Mouse (Mus musculus) forebrain, embryonic 10.5 days (tissue): ENCODE measurements at regions not wholly inside any gene's neighbourhood (a gene's known extent, or its start where the extent isn't known, plus 50 kb on each side); places are given as distances from the start of the nearest gene placed in this dataset.

Source experiments
- DNase-seq: peaks from one replicate; pipeline ENCODE4 v3.0.0-alpha.2; 2017; ENCODE audit warnings: low spot score; ENCODE audit errors: extremely low spot score
- H3K27ac ChIP-seq: fragments of 300-500 bp; sonication (generic); 2 replicates; pipeline ENCODE4 v1.5.1; 2016; ENCODE audit warnings: mild to moderate bottlenecking
- H3K27me3 ChIP-seq: fragments of 300-500 bp; sonication (generic); 2 replicates; pipeline ENCODE4 v1.6.1; 2016; ENCODE audit warnings: mild to moderate bottlenecking; ENCODE audit not compliant: poor library complexity, severe bottlenecking
- H3K36me3 ChIP-seq: fragments of 300-500 bp; sonication (generic); replicated peaks from 2 replicates; pipeline ENCODE4 v1.6.1; 2016; ENCODE audit warnings: mild to moderate bottlenecking, moderate library complexity
- H3K4me1 ChIP-seq: fragments of 300-500 bp; sonication (generic); 2 replicates; pipeline ENCODE4 v1.6.1; 2016
- H3K4me3 ChIP-seq: fragments of 300-500 bp; sonication (generic); 2 replicates; pipeline ENCODE4 v1.5.1; 2016; ENCODE audit warnings: mild to moderate bottlenecking, moderate library complexity
- H3K9me3 ChIP-seq: fragments of 300-500 bp; sonication (generic); 2 replicates; pipeline ENCODE4 v1.6.1; 2016; ENCODE audit warnings: mild to moderate bottlenecking, moderate library complexity
- WGBS: fragments of 180-500 bp; shearing (Covaris S2); methylation state at CpG from one replicate; pipeline ENCODE4 v1.1.7; 2016; 5-methylcytosine and 5-hydroxymethylcytosine counted together

DNA sequence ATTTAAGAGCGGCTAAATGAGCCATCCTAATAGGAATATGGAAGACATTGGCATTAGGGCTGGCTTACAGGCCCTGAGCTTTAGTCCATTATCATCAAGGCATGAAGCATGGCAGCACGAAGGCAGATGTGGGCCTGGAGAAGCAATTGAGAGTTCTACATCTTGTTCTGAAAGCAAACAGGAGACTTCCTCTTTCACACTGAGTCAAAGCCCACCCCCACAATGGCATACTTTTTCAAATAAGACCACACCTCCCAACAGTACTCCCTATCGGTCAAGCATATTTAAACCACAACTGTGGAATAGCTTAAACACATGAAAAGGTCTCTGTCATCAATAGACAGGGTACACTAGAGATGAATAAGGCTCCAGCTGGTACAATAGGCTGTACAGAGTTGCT, 381.5 kb upstream of the Rag2 start:
- H3K9me3 ChIP-seq = no peaks in the 10 kb centered on the region
- no peak overlapping the region for H3K4me3 ChIP-seq
- WGBS = 88% methylated on average over 3 of the region's 3 CpGs
- no peaks in the 10 kb centered on the region for H3K27me3 ChIP-seq
- H3K4me1 ChIP-seq = no peaks in the 10 kb centered on the region; the same call in 1 of the 2 replicates
- no peak overlapping the region for H3K27ac ChIP-seq
- DNase-seq = no peak
- no peaks in the 10 kb centered on the region for H3K36me3 ChIP-seq

GRCm38 (mm10) chr2:101247133-101247532, 377.4 kb upstream of the Rag2 start:
- DNase-seq = no peak
- whole genome bisulfite sequencing = 70% methylated on average over 2 of the region's 2 CpGs

GRCm38 (mm10) chr2:101252228-101252627, 372.3 kb upstream of the Rag2 start:
- Histone ChIP-seq H3K27ac (no peak overlapping the region), H3K4me3 (no peak overlapping the region), H3K9me3 (no peaks in the 10 kb centered on the region), H3K27me3 (no peaks in the 10 kb centered on the region), H3K4me1 (no peaks in the 10 kb centered on the region), H3K36me3 (no peaks in the 10 kb centered on the region)
- WGBS = 84% methylated on average over 3 of the region's 3 CpGs
- DNase-seq = no peak

More at GRCm38 (mm10) chr2:101247133-101247532, 377.4 kb upstream of the Rag2 start:
- H3K9me3 ChIP-seq = no peaks in the 10 kb centered on the region
- no peak overlapping the region for H3K27ac ChIP-seq
- no peaks in the 10 kb centered on the region for H3K27me3 ChIP-seq
- no peaks in the 10 kb centered on the region; the same call in 1 of the 2 replicates for H3K4me1 ChIP-seq
- no peak overlapping the region for H3K4me3 ChIP-seq
- no peaks in the 10 kb centered on the region for H3K36me3 ChIP-seq

DNA sequence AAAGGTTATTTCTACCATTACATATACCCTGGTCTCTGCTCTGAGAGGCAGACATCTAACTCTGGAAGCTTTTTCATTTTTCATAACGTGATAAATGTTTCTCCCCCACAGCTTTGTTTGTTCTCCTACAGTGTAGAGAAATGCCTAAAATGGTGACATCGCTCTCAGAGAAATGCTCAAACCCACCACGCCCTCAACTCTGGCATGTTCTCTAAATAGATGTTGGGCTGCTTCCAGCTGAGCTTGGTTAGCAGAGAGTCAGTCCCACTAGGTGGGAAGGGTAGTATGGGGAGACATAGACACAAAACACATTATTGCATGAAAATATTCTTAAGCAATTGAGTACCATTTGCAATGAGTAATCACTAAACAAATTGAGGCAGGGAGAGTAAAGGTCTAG, 368.1 kb upstream of the Rag2 start:
- H3K4me3 ChIP-seq = no peak overlapping the region
- WGBS = 86% methylated on average over 3 of the region's 3 CpGs
- no peaks in the 10 kb centered on the region for H3K4me1 ChIP-seq
- no peaks in the 10 kb centered on the region for H3K27me3 ChIP-seq
- H3K9me3 ChIP-seq = no peaks in the 10 kb centered on the region
- DNase-seq = no peak
- no peak overlapping the region for H3K27ac ChIP-seq
- H3K36me3 ChIP-seq = no peaks in the 10 kb centered on the region

DNA sequence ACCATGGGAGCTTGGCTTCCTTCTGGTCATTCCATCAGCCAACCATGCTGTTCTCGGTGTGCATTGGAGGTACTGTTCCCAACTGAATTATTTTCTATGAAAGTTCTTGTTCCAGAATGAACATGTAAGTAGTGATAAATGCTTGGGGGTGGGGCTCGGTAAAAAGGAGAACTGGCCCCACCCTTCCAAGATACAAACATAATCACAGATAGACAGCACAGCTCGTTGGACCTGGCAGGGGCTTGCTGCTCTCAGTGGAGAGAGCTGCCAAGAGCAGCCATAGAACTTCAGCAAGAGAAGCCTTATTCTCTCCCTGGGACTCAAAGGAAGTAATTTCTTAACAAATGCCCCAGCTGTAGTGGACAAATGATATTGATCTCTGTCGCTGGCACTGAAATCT, 360.6 kb upstream of the Rag2 start:
- Histone ChIP-seq H3K9me3 (no peaks in the 10 kb centered on the region), H3K4me1 (no peaks in the 10 kb centered on the region), H3K27me3 (no peaks in the 10 kb centered on the region), H3K27ac (no peak overlapping the region), H3K36me3 (no peaks in the 10 kb centered on the region), H3K4me3 (no peak overlapping the region)
- no peak for DNase-seq
- WGBS = 86% methylated on average over 4 of the region's 4 CpGs

GRCm38 (mm10) chr2:101266685-101267374, 357.7 kb upstream of the Rag2 start:
- H3K27ac ChIP-seq = no peak overlapping the region
- H3K27me3 ChIP-seq = no peaks in the 10 kb centered on the region
- H3K36me3 ChIP-seq = no peaks in the 10 kb centered on the region
- 98% methylated on average over 2 of the region's 2 CpGs for WGBS
- no peaks in the 10 kb centered on the region for H3K9me3 ChIP-seq
- no peak for DNase-seq
- H3K4me3 ChIP-seq = no peak overlapping the region
- no peaks in the 10 kb centered on the region for H3K4me1 ChIP-seq

DNA sequence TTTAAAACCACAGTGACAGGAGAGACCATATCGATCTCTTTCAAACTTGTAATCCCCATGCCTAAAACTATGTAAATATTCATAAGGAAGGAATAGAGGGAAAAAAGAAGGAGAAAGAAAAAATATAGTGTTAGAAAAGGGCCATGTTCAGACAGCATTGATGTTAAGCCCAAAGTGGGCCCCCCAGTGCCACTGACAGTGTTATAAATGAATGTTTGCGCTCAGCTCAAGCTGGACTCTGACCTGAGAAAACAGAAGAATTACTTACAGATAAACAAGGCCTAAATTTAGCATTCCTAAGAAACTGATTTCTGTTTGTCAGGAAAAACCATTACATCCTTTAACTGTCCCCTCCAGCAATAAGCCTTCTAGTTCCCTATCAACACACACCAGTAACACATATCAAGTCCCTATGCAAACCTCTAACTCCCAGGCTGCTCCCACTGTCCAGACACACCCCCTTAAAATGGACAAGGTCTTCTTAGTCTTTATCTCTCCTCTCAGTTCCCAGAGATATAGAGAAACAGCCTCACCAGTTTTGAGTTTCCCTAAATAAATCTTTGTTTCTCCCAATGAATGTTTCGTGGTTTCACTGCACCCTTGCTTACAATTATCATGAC, 350.4 kb upstream of the Rag2 start:
- H3K9me3 ChIP-seq = no peaks in the 10 kb centered on the region
- H3K4me3 ChIP-seq = no peak overlapping the region
- no peak for DNase-seq
- H3K4me1 ChIP-seq = peaks cover 4% of the 10 kb centered on the region; the same call in 1 of the 2 replicates
- no peaks in the 10 kb centered on the region for H3K27me3 ChIP-seq
- H3K36me3 ChIP-seq = no peaks in the 10 kb centered on the region
- no peak overlapping the region for H3K27ac ChIP-seq
- WGBS = 90% methylated on average over 3 of the region's 3 CpGs

DNA sequence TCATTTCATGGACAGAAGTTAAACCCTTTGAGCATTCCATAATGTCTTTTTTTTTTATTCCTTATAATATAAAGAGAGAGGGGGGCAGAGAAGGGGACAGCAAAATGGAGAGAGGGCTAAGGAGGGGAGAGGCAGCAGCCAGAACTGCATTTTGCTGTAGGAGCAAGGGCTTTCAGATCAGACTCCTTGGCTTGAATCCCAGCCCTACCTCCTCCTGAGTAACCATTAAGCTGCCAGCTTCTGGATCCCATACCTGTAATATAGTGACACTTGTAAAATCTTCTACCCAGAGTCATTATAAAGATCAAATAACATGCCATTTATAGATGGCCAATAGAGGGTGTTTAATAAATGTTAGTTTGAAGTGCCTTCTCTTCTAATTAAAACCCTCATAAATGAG, 339.6 kb upstream of the Rag2 start:
- H3K4me1 ChIP-seq = peaks cover 11% of the 10 kb centered on the region
- DNase-seq = no peak

GRCm38 (mm10) chr2:101288119-101288518, 336.4 kb upstream of the Rag2 start:
- WGBS = 92% methylated on average over 1 of the region's 1 CpGs
- no peaks in the 10 kb centered on the region for H3K27me3 ChIP-seq
- DNase-seq = no peak

More for the DNA sequence above, 339.6 kb upstream of the Rag2 start:
- H3K9me3 ChIP-seq = no peaks in the 10 kb centered on the region
- H3K4me3 ChIP-seq = no peak overlapping the region
- H3K36me3 ChIP-seq = no peaks in the 10 kb centered on the region
- no peaks in the 10 kb centered on the region for H3K27me3 ChIP-seq
- no peak overlapping the region for H3K27ac ChIP-seq

GRCm38 (mm10) chr2:101289168-101289567, 335.4 kb upstream of the Rag2 start:
- no peaks in the 10 kb centered on the region for H3K27me3 ChIP-seq
- WGBS = 26% methylated on average over 2 of the region's 2 CpGs
- no peaks in the 10 kb centered on the region for H3K36me3 ChIP-seq
- no peak overlapping the region for H3K27ac ChIP-seq
- H3K9me3 ChIP-seq = no peaks in the 10 kb centered on the region
- no peak for DNase-seq
- H3K4me1 ChIP-seq = peaks cover 11% of the 10 kb centered on the region
- H3K4me3 ChIP-seq = no peak overlapping the region

More at GRCm38 (mm10) chr2:101288119-101288518, 336.4 kb upstream of the Rag2 start:
- H3K4me1 ChIP-seq = peaks cover 11% of the 10 kb centered on the region
- H3K9me3 ChIP-seq = no peaks in the 10 kb centered on the region
- no peak overlapping the region for H3K27ac ChIP-seq
- no peak overlapping the region for H3K4me3 ChIP-seq
- no peaks in the 10 kb centered on the region for H3K36me3 ChIP-seq

DNA sequence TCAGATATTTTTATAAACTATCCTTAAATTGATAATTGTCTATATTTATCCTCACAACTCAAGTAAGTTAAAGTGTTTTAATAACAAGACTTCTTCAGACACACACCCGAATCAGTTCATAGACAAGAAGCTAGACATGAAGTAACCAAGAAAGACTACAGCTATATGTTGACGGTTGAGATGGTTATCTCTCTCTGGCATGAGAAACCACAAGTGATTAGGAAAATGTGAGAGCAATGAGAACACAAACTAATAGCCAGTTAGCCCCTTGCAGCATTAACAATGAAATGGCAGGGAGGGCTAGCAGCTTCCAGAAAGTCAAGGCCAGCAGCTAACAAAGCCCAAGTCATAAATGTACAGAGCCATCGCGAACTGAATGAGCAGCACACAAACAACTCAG, 333.8 kb upstream of the Rag2 start:
- Histone ChIP-seq H3K9me3 (no peaks in the 10 kb centered on the region), H3K27me3 (no peaks in the 10 kb centered on the region), H3K4me3 (no peak overlapping the region), H3K4me1 (peaks cover 16% of the 10 kb centered on the region), H3K27ac (no peak overlapping the region), H3K36me3 (no peaks in the 10 kb centered on the region)
- no peak for DNase-seq
- 92% methylated on average over 4 of the region's 4 CpGs for WGBS

- 59% methylated on average over 10 of the region's 10 CpGs for WGBS
- no peaks in the 10 kb centered on the region for H3K36me3 ChIP-seq
- no peak for DNase-seq
- H3K27ac ChIP-seq = peak overlapping the region; percentile 17; the same call in 1 of the 2 replicates
- H3K27me3 ChIP-seq = no peaks in the 10 kb centered on the region
- no peak overlapping the region for H3K4me3 ChIP-seq
- H3K4me1 ChIP-seq = peaks cover 17% of the 10 kb centered on the region
- H3K9me3 ChIP-seq = no peaks in the 10 kb centered on the region
Observed at GRCm38 (mm10) chr2:101295678-101296368, 328.7 kb upstream of the Rag2 start.

- Histone ChIP-seq H3K9me3 (no peaks in the 10 kb centered on the region), H3K4me1 (peaks cover 17% of the 10 kb centered on the region), H3K27ac (peak overlapping the region; percentile 17; the same call in 1 of the 2 replicates), H3K36me3 (no peaks in the 10 kb centered on the region), H3K27me3 (no peaks in the 10 kb centered on the region), H3K4me3 (no peak overlapping the region)
- 59% methylated on average over 3 of the region's 3 CpGs for WGBS
- no peak for DNase-seq
Observed at GRCm38 (mm10) chr2:101296369-101296682, 328.2 kb upstream of the Rag2 start.
